Mouse (Mus musculus) ovary, adult 18-20 months (tissue): ENCODE data around the gene Fdxacb1.

Experiments
- DNase-seq: peaks from one replicate; pipeline ENCODE4 v3.0.0; 2022; ENCODE audit warnings: low spot score, mixed read lengths

Gene Fdxacb1

DNA sequence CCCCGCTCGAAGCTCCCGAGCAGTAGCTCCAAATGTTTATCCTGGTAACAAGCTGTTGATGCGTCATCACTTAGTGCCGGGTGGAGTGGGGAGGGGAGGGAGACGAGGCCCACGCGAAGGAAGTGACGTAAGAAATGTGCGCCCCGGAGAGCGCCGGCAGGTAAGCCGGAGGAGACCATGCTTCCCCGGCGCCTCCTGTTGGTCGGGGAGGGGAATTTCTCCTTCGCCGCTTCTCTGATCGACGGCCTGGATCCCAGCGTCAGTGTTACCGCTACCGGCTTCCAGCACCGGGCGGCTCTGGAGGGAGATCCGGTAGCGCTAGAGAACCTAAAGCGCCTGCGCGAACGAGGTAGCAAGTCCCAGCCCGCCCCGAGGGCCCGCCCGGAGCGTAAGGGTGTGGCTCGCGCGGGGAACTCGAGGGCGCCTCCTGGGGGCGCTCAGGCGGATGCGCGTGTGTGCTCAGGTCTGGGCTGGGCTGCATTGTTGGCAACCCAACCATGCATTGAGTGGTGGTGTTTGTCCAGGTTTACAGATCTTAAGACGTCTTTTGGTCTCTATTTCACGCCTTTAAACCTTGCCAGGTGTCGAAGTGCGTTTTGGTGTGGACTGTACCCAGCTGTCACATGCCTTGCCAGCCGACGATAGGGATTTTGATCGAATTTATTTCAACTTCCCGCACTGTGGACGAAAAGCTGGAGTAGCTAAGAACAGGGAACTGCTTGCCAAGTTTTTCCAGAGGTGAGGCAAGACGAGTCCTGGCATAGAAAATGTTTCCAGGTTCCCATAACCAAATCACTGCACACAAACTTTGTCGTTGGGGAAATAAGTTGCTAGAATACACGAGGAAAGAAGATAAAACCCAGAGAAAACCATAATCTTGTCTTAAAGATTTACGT is at the start of gene Fdxacb1:
Gene Fdxacb1 (plus strand): TSS at position 130 of the 896 bp plus-strand sequence.
- DNase-seq: peak; percentile 97

DNA sequence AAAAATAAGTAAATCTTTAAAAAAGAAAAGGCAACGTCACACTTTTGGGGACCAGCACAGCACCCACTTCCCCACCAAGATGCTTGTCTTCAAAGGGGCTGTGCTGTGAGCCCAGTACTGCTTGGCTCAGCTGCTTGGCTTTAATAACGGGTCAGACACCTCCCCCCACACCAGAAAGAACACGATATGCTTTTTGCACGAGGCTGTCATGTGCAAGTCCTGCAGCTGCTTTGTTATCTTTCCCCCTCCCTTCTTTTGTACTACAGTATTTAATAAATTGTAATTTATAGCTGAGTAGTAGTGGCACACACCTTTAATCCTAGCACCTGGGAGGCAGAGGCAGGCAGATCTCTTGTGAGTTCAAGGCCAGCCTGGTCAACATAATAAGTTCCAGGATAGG is 49.2 kb upstream of the Fdxacb1 start:
- DNase-seq: no peak

GRCm38 (mm10) chr9:50721061-50721460 is 47.0 kb upstream of the Fdxacb1 start:
- no peak for DNase-seq

GRCm38 (mm10) chr9:50722451-50722911 is 45.6 kb upstream of the Fdxacb1 start:
- DNase-seq: no peak

DNA sequence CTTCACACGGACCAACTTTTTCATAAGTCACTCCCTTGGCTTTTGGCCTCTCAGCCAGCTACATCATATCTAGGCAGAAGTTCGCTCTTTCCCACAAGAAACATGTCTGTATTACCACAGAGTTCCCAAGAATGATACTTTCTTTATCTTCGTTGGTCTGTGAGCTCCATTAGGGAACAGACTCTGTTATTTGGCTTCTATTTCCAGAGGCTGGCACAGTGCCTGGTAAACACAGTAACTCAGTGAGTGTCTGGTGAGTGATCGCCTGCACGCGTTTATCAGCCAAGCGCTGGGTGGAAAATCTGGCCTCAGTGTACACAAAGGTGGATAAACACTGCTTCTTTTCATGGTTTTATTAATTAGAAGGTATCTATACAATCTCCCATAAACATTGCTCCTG is 44.6 kb upstream of the Fdxacb1 start:
- peak; percentile 75 for DNase-seq

GRCm38 (mm10) chr9:50724147-50724546 is 43.9 kb upstream of the Fdxacb1 start:
- DNase-seq: no peak

- no peak for DNase-seq
These were observed 43.2 kb upstream of the Fdxacb1 start for GRCm38 (mm10) chr9:50724661-50725330.

GRCm38 (mm10) chr9:50725921-50726590 is 42.0 kb upstream of the Fdxacb1 start:
- DNase-seq: no peak

DNA sequence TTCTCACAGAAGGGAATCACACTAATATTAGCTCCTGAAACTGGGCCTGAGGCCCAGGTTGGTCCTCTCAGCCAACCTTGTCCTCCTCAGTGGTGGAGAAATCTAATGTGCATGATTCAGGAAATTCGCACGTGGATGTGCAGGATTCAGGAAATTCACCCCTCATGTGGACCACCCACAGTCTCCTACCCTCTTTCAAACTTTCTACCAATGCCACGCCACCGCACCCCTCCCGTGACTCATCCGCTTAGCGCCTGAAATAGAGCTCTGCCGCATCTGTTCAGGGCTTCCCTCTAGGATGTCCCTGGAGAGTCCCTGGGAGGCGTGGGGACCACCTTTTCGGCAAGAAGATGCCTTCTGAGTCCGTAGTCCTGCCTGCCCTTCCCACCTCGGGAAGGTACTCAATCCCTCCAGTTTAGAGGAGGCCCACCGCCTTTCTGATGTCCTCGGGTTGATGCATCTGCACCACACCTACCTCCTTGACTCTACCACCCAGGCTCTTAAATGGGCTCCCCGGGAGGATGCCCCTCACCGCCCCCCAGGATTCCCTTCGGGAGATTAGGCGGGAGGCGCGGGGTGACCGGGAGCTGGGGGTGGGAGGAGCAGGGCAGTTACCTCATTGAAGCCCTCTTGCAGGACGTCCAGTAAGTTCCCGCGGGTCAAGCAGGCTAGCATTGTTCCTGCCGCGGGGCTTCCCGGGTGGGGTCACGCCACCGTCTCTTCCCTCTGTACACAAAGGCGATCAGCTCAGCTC is 40.7 kb upstream of the Fdxacb1 start:
- DNase-seq: no peak

GRCm38 (mm10) chr9:50727925-50728651 is 39.9 kb upstream of the Fdxacb1 start:
- peak; percentile 67 for DNase-seq

DNA sequence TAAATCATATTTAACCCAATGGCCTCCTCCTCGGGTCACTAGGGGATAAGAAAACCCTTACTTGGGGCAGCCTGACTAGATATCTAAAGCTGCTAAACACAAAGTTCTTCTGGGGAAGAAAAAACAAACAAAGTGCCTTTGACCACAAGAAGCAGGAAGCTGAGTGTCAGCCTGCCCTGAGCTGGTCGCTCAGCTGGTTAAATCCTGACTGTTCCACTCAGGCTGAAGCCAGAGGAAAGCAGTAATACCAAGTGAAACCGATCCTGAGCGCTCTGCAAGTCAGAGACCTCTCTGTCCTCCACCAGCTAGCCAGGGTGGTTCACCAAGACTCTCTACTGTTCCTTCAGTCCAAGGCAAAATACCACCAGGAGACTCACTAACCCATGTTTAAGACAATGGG is 38.4 kb upstream of the Fdxacb1 start:
- DNase-seq: no peak

DNA sequence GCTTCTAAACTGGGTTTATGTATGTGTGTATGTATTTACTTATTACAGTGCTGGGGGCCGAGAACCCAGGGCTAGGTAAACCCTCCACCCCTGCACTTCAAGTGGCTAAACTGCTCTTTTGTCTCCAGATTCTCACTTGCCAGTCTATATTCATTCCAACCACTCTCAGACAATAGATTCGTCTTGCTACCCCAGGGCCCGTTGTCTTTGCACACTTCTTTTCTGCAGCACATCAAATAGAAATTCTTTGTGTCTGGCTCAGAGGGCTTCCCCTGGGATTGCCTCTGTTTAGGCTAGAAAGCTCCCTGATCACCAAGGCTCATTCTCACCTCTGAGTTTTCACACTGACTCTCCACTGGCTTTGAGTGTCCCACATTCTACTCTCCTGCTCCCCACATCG is 35.5 kb upstream of the Fdxacb1 start:
- DNase-seq: no peak

- no peak for DNase-seq
These were observed 33.0 kb upstream of the Fdxacb1 start for GRCm38 (mm10) chr9:50734989-50735388.

DNA sequence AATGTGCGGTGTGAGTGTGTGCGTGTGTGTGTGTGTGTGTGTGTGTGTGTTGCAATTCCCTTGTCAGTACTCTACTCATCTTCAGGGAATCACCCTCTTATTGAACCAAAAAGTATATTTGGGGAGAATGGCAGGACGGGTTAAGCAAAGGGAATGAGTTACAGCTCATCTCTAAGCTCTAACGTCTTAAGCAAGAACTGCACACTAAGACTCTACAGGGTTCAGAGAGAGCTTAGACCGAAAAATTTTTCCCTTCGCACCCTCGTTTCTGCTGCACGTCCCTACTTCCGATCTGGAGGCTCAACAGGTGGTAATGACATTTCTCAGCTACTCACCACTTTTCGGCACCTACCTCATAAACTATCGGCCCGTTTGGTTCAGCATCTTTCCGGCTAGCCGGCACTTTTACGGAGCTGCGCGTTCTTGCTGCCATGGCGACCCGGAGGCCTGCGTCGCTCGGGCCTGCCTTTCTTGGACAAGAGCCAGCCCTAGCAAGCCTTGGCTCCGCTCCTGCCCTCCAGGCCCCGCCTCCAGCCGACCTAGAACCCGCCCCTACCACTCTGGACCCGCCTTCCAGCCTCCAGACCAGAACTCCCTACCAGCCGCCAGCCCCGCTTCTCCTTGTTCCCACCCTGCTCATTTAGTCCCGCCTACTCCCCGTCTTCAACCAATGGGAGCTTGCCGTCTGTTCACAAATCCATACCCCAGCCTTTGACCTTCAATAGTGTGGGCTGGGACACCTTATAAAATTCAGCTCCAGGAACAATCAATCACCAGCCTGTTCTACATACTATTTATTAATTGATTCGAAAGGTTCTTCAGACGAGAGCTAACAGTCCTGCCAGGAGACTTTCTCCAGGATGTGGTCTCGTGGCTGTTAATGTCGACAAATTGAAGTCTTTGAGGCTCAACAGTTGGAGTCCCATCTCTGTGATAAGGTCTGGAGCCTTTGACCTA is 28.8 kb upstream of the Fdxacb1 start, which contains the start of gene Dixdc1:
Gene Dixdc1 (minus strand): TSS at position 604 of the 957 bp plus-strand sequence.
- peak; percentile 92 for DNase-seq

- no peak for DNase-seq
These were observed 26.9 kb upstream of the Fdxacb1 start for GRCm38 (mm10) chr9:50740867-50741784.

DNA sequence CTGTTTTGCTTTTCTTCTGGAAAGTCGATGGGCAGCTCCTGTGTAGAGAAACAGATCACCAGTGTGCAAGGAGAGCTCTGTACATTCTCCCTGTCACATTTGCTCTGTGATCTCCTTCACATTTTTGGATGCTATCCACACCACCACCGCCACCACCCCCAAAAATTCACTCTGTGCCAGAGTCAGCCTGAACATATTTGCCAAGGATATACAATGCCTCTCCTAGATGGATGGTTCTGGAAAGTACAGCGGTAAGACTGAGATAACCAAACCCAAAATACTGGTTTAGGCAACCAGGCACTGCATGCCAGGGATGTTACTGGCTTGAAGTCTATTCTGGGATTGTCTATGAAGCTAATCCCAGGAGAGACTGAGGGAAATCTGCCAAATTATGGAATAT is 25.8 kb upstream of the Fdxacb1 start:
- DNase-seq: no peak

GRCm38 (mm10) chr9:50742744-50743143 is 25.3 kb upstream of the Fdxacb1 start:
- no peak for DNase-seq

DNA sequence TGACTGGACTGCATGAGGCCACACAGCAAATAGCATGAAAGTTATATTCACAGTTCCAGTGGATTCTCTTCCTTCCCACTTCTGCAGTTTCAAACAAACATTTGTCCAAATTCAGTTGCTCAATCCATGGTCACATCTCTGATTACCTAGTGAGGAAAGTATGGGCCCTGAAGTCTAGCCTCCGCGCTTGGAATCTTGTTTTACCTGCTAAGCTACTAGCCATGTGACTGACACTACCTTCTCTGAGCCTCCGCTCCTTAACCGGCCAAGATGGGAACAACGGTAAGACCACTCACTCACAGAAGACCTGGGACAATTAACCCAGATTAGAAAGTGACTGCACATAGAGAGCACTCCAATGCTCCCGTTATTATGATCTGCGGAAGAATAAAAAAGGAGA is 22.2 kb upstream of the Fdxacb1 start:
- DNase-seq: no peak

- DNase-seq: no peak
These were observed 21.8 kb upstream of the Fdxacb1 start, which contains the start of gene 2310030G06Rik for GRCm38 (mm10) chr9:50746214-50746677. TSS of gene 2310030G06Rik (minus strand) at chr9:50746536.
